In genomic region chr12:32000464-32000863, GRCm38 (mm10) we compare ENCODE assay signal across 28 mouse cellular contexts. TPM values are rescaled to one million over a fixed set of nuclear protein-coding genes. Genes with fewer than 3 reads are reported as not detected.
DNase-seq lines count a peak whose midpoint lies in the region; ATAC-seq and TF ChIP-seq lines count a peak whose summit lies in the region.
"Had no signal": no experiment of that assay in that cellular context is flagged by ENCODE, and none has a peak within 500 bp of the region (broad histone marks: within the 10 kb centered on the region; RNA-seq: fewer than 3 reads in every experiment).

No protein-coding gene starts in this region.

- no peak for TF ChIP-seq RAD21 in MEL (IDR thresholded peaks at IDR 0.05; ENCODE audit: low read depth, low read length)

- H3K27me3 ChIP-seq in megakaryocyte, embryonic 14.5 days (replicated peaks): no peaks in the 10 kb centered on the region
- H3K27me3 ChIP-seq in G1E (ENCODE audit: insufficient read depth, low read length) (no peaks in the 10 kb centered on the region), MEL (ENCODE audit: control insufficient read depth in 1 of 2, insufficient read depth in 2 of 2, low read length in 2 of 2) (no peaks in the 10 kb centered on the region)
- no peaks in the 10 kb centered on the region for H3K27me3 ChIP-seq in liver, embryonic 13.5 days
- no peaks in the 10 kb centered on the region for H3K27me3 ChIP-seq in forebrain, embryonic 14.5 days (replicated peaks; ENCODE audit: control insufficient read depth, insufficient read depth, low read length)
- H3K27me3 ChIP-seq: embryonic facial prominence, embryonic 13.5 days; forebrain, embryonic 12.5 days; heart, embryonic 12.5 days; heart, embryonic 15.5 days had no signal

- no peaks in the 10 kb centered on the region for H3K9me3 ChIP-seq in megakaryocyte, embryonic 14.5 days
- peaks cover 3% of the 10 kb centered on the region; the same call in 1 of the 2 replicates for H3K9me3 ChIP-seq in G1E (replicated peaks)
- no peaks in the 10 kb centered on the region for H3K9me3 ChIP-seq in MEL (replicated peaks; ENCODE audit: insufficient read depth, low read length)
- H3K9me3 ChIP-seq in liver, embryonic 13.5 days (replicated peaks): no peaks in the 10 kb centered on the region
- no peaks in the 10 kb centered on the region for H3K9me3 ChIP-seq in forebrain, embryonic 14.5 days (replicated peaks; ENCODE audit: control insufficient read depth, low read length)
- H3K9me3 ChIP-seq: embryonic facial prominence, embryonic 13.5 days; forebrain, embryonic 12.5 days; heart, embryonic 15.5 days had no signal

- TF ChIP-seq CTCF in G1E (IDR thresholded peaks at IDR 0.05; ENCODE audit: low read depth, low read length): no peak
- TF ChIP-seq CTCF in MEL (IDR thresholded peaks at IDR 0.05 in 2 of 3, conservative IDR thresholded peaks at IDR 0.05 in 1 of 3; ENCODE audit: control insufficient read depth in 1 of 3, insufficient read depth in 1 of 3, low read depth in 2 of 3, low read length in 3 of 3, poor library complexity in 1 of 3, severe bottlenecking in 1 of 3): no peak

- TF ChIP-seq POLR2A in MEL (IDR thresholded peaks at IDR 0.05; ENCODE audit: control insufficient read depth in 1 of 2, insufficient read depth in 1 of 2, low read depth in 1 of 2, low read length in 2 of 2, poor library complexity in 1 of 2): no peak

- H3K4me3 ChIP-seq in megakaryocyte, embryonic 14.5 days (replicated peaks): peak overlapping the region; percentile 14
- no peak overlapping the region for H3K4me3 ChIP-seq in G1E (ENCODE audit: low read depth, low read length)
- no peak overlapping the region for H3K4me3 ChIP-seq in MEL (ENCODE audit: control insufficient read depth in 1 of 2, insufficient read depth in 1 of 2, low read depth in 2 of 2, low read length in 2 of 2)
- H3K4me3 ChIP-seq in liver, embryonic 13.5 days (replicated peaks): no peak overlapping the region
- no peak overlapping the region for H3K4me3 ChIP-seq in forebrain, embryonic 14.5 days (ENCODE audit: low read depth, low read length)
- H3K4me3 ChIP-seq: embryonic facial prominence, embryonic 10.5 days; embryonic facial prominence, embryonic 13.5 days; erythroblast, embryonic 14.5 days; forebrain, embryonic 12.5 days; gastrocnemius, adult 2 months; heart, embryonic 12.5 days; heart, embryonic 15.5 days had no signal

- peaks cover 77% of the 10 kb centered on the region for H3K36me3 ChIP-seq in megakaryocyte, embryonic 14.5 days (replicated peaks; ENCODE audit: low read length)
- H3K36me3 ChIP-seq in G1E (replicated peaks) (peaks cover 42% of the 10 kb centered on the region), MEL (ENCODE audit: control insufficient read depth in 1 of 2, insufficient read depth in 2 of 2, low read length in 2 of 2) (peaks cover 0 to 56% of the 10 kb centered on the region in 2 experiments; a peak in 2 of 4 replicates)
- peaks cover 21% of the 10 kb centered on the region for H3K36me3 ChIP-seq in liver, embryonic 13.5 days
- H3K36me3 ChIP-seq in forebrain, embryonic 14.5 days (ENCODE audit: control insufficient read depth, insufficient read depth, low read length): no peaks in the 10 kb centered on the region
- H3K36me3 ChIP-seq: embryonic facial prominence, embryonic 10.5 days; embryonic facial prominence, embryonic 13.5 days; forebrain, embryonic 12.5 days; heart, embryonic 12.5 days; heart, embryonic 15.5 days had no signal

- peak; percentile 63 to 70 for TF ChIP-seq EP300 in MEL (IDR thresholded peaks at IDR 0.05; ENCODE audit: low read depth in 1 of 2, low read length in 2 of 2)

- no peaks in the 10 kb centered on the region for H3K79me2 ChIP-seq in MEL (ENCODE audit: control insufficient read depth, insufficient read depth, low read length, poor library complexity)

- H3K4me1 ChIP-seq in megakaryocyte, embryonic 14.5 days: peaks cover 93% of the 10 kb centered on the region
- peaks cover 71% of the 10 kb centered on the region for H3K4me1 ChIP-seq in G1E (ENCODE audit: insufficient read depth, low read depth, low read length)
- H3K4me1 ChIP-seq in MEL (ENCODE audit: control insufficient read depth in 1 of 2, insufficient read depth in 2 of 2, low read length in 2 of 2): peaks cover 17 to 42% of the 10 kb centered on the region in 2 experiments
- H3K4me1 ChIP-seq in liver, embryonic 13.5 days (replicated peaks): peaks cover 63% of the 10 kb centered on the region
- peaks cover 4% of the 10 kb centered on the region; the same call in 1 of the 2 replicates for H3K4me1 ChIP-seq in forebrain, embryonic 14.5 days (ENCODE audit: control insufficient read depth, insufficient read depth, low read length)
- H3K4me1 ChIP-seq: embryonic facial prominence, embryonic 13.5 days; forebrain, embryonic 12.5 days had no signal

- 37% methylated on average over 7 of the region's 7 CpGs for WGBS in liver, embryonic 13.5 days (ENCODE audit: insufficient replicate concordance)
- 92% methylated on average over 7 of the region's 7 CpGs for WGBS in forebrain, embryonic 14.5 days

- no peak overlapping the region for H3K9ac ChIP-seq in MEL (ENCODE audit: control insufficient read depth, low read depth, low read length, poor library complexity, severe bottlenecking)
- no peak overlapping the region; the same call in 1 of the 2 replicates for H3K9ac ChIP-seq in liver, embryonic 13.5 days
- H3K9ac ChIP-seq in forebrain, embryonic 14.5 days (ENCODE audit: low read length): no peak overlapping the region
- H3K9ac ChIP-seq: embryonic facial prominence, embryonic 13.5 days; forebrain, embryonic 12.5 days; heart, embryonic 12.5 days; heart, embryonic 15.5 days; hindbrain, embryonic 14.5 days had no signal

- H3K4me2 ChIP-seq in liver, embryonic 13.5 days: no peak overlapping the region
- no peak overlapping the region for H3K4me2 ChIP-seq in forebrain, embryonic 14.5 days (ENCODE audit: low read length)
- H3K4me2 ChIP-seq: embryonic facial prominence, embryonic 13.5 days; forebrain, embryonic 12.5 days; heart, embryonic 12.5 days; heart, embryonic 15.5 days; hindbrain, embryonic 14.5 days had no signal

- peak overlapping the region; percentile 36; the same call in 1 of the 2 replicates for H3K27ac ChIP-seq in MEL (ENCODE audit: control insufficient read depth, low read depth, low read length)
- H3K27ac ChIP-seq in liver, embryonic 13.5 days: 0 out of 2 replicates have a peak overlapping the region, but pooled peaks have one; percentile 12
- H3K27ac ChIP-seq in forebrain, embryonic 14.5 days (ENCODE audit: low read depth, low read length): no peak overlapping the region
- H3K27ac ChIP-seq: embryonic facial prominence, embryonic 10.5 days; embryonic facial prominence, embryonic 13.5 days; forebrain, embryonic 12.5 days; gastrocnemius, adult 2 months; heart, embryonic 15.5 days; hindbrain, embryonic 14.5 days; hindbrain, postnatal 0 days had no signal

- no peak for ATAC-seq in megakaryocyte, adult 5-6 weeks (ENCODE audit: poor library complexity, severe bottlenecking)
- ATAC-seq in G1E (ENCODE audit: extremely low read depth, insufficient number of reproducible peaks, low FRiP score, poor library complexity, severe bottlenecking): peak; percentile 24; the same call in 1 of the 2 replicates
- no peak for ATAC-seq in liver, embryonic 13.5 days (ENCODE audit: low read depth)
- ATAC-seq in forebrain, embryonic 14.5 days: no peak
- ATAC-seq: CD4-positive, CD25-positive, alpha-beta regulatory T cell, adult 4 months; forebrain, embryonic 16.5 days; hindbrain, postnatal 0 days had no signal

- DNase-seq in G1E (ENCODE audit: low spot score) (no peak), MEL (ENCODE audit: low read depth, low spot score) (peak; percentile 79)
- no peak for DNase-seq in liver, embryonic 13.5 days
- DNase-seq in forebrain, embryonic 14.5 days (ENCODE audit: low spot score): no peak
- DNase-seq: adrenal gland, adult 2 months; adrenal gland, postnatal 14 days; cerebellum, adult 11 months; cerebellum, adult 2 months; cerebellum, adult 9-11 months; cerebellum, postnatal 25 days; embryo, embryonic 11 days; gastrocnemius, adult 2 months; gastrocnemius, postnatal 14 days; heart, adult 18-20 months; heart, postnatal 14 days; heart, postnatal 4 days had no signal

TF ChIP-seq in MEL, 35 proteins besides CTCF, POLR2A, EP300 and RAD21 (continues in another document):
- TF ChIP-seq USF2 (IDR thresholded peaks at IDR 0.05; ENCODE audit: borderline replicate concordance in 1 of 2, insufficient read depth in 1 of 2, low read depth in 1 of 2, low read length in 2 of 2): no peak
- peak; percentile 83 for TF ChIP-seq GATA1 (IDR thresholded peaks at IDR 0.05; ENCODE audit: low read depth, low read length)
- peak; percentile 96 for TF ChIP-seq RCOR1 (IDR thresholded peaks at IDR 0.05; ENCODE audit: low read depth, low read length)
- 0 out of 2 replicates have a peak, but pooled peaks have one; percentile 37 for TF ChIP-seq MAZ (IDR thresholded peaks at IDR 0.05; ENCODE audit: low read depth, low read length)
- TF ChIP-seq SMC3 (IDR thresholded peaks at IDR 0.05; ENCODE audit: low read depth, low read length): no peak
- no peak for TF ChIP-seq USF1 (IDR thresholded peaks at IDR 0.05; ENCODE audit: low read depth, low read length)
- TF ChIP-seq TAL1 (IDR thresholded peaks at IDR 0.05; ENCODE audit: low read length): no peak
- TF ChIP-seq NRF1 (IDR thresholded peaks at IDR 0.05; ENCODE audit: insufficient read depth, low read depth, low read length, poor library complexity, severe bottlenecking): peak; percentile 38; the same call in 1 of the 2 replicates
- 0 out of 2 replicates have a peak, but pooled peaks have one; percentile 7 for TF ChIP-seq MAFK (IDR thresholded peaks at IDR 0.05; ENCODE audit: borderline replicate concordance, low read depth, low read length)
- no peak for TF ChIP-seq HCFC1 (IDR thresholded peaks at IDR 0.05; ENCODE audit: low read depth, low read length)
- TF ChIP-seq ETS1 (IDR thresholded peaks at IDR 0.05; ENCODE audit: low read depth, low read length): peak; percentile 72
- TF ChIP-seq ZNF384 (IDR thresholded peaks at IDR 0.05; ENCODE audit: low read depth, low read length): peak; percentile 97
- no peak for TF ChIP-seq NELFE (IDR thresholded peaks at IDR 0.05; ENCODE audit: low read depth, low read length)
- TF ChIP-seq TCF12 (IDR thresholded peaks at IDR 0.05; ENCODE audit: low read depth, low read length): peak; percentile 57; the same call in 1 of the 2 replicates

RNA-seq across cellular contexts. Expression of gene Hbp1, which starts 50.1 kb away (rescaled TPM):
- polyA plus RNA-seq in megakaryocyte, embryonic 14.5 days (2012; ENCODE audit: insufficient read depth, low replicate concordance): 0.52 and 2.0 TPM in 2 replicates
- 80.3 and 81.1 TPM in 2 replicates for total RNA-seq in megakaryocyte, adult 5-6 weeks (2015)
- 63.7 and 63.9 TPM in 2 replicates for total RNA-seq in megakaryocyte, adult 5-6 weeks (2017)
- total RNA-seq in G1E (2014; fragmentation: Nextera tagmentation) (152 and 153 TPM in 2 replicates), G1E (2017) (120 and 121 TPM in 2 replicates), MEL (2012; rRNA removed) (4.3 and 7.2 TPM in 2 replicates)
- polyA plus RNA-seq in G1E (2012) (2.1 and 2.5 TPM in 2 replicates), MEL (2012; ENCODE audit: insufficient read depth in 1 of 2, insufficient read length in 2 of 2, low read depth in 1 of 2, low replicate concordance in 2 of 2, missing spikeins in 1 of 2) (1 to 10 TPM in 1 of 2 experiments, not detected in 1; 8.8 TPM)
- polyA plus RNA-seq in liver, embryonic 13.5 days (2015; fragmentation: Nextera tagmentation; extraction: Ambion mirVana): 33.3 and 38.7 TPM in 2 replicates
- 107 and 112 TPM in 2 replicates for polyA plus RNA-seq in forebrain, embryonic 14.5 days (2014; fragmentation: Nextera tagmentation; extraction: Ambion mirVana)
